Mouse (Mus musculus): ENCODE measurements around the gene Phactr2. TPM values are rescaled to one million over a fixed set of nuclear protein-coding genes. Genes with fewer than 3 reads are reported as not detected.

The Phactr2 gene
- total and polyA plus RNA-seq, 3 experiments, result 0.08 to 0.49 (median 0.31) TPM

- Histone ChIP-seq H3K4me1 (ENCODE audit: control insufficient read depth in 1 of 2, insufficient read depth in 2 of 2) (peaks cover 0 to 4% of the 10 kb centered on the region in 2 experiments; a peak in 1 of 4 replicates), H3K27ac (ENCODE audit: insufficient read depth, low read depth) (no peak overlapping the region), H3K9ac (ENCODE audit: insufficient read depth, low read depth) (no peak overlapping the region), H3K79me2 (replicated peaks; ENCODE audit: control insufficient read depth, extremely low read depth, insufficient read depth, poor library complexity, severe bottlenecking) (no peaks in the 10 kb centered on the region), H3K4me3 (replicated peaks in 1 of 3; ENCODE audit: low read depth in 2 of 3, low read length in 2 of 3, poor library complexity in 1 of 3) (no peak overlapping the region), H3K27me3 (replicated peaks) (no peaks in the 10 kb centered on the region), H3K4me2 (ENCODE audit: insufficient read depth, low read depth, poor library complexity, severe bottlenecking) (no peak overlapping the region), H3K9me3 (replicated peaks; ENCODE audit: low read length) (peaks cover 4% of the 10 kb centered on the region), H3K36me3 (replicated peaks in 1 of 2; ENCODE audit: control insufficient read depth in 1 of 2, insufficient read depth in 1 of 2, low read length in 1 of 2) (no peaks in the 10 kb centered on the region)
- dilution Hi-C loops (cut with MboI; ENCODE audit: extremely low pct_ligation_motif_present, extremely low pct_unique_long_range_greater_than_20kb, low sequenced_read_pairs) (no loop called here), in situ Hi-C loops (cut with MboI; ENCODE audit: low pct_ligation_motif_present, low pct_unique_long_range_greater_than_20kb, low sequenced_read_pairs) (no loop called here)
- no peak for TF ChIP-seq UBTF (IDR thresholded peaks at IDR 0.05; ENCODE audit: low read depth, low read length)
- TF ChIP-seq NELFE (IDR thresholded peaks at IDR 0.05; ENCODE audit: low read depth, low read length), result no peak
- TF ChIP-seq EP300 (IDR thresholded peaks at IDR 0.05; ENCODE audit: low read length), result no peak
- no peak for TF ChIP-seq CHD2 (IDR thresholded peaks at IDR 0.05; ENCODE audit: low read length)
- DNase-seq (ENCODE audit: extremely low read depth), result no peak
These were observed 305.8 kb downstream of the Phactr2 start for GRCm38 (mm10) chr10:13168461-13168860.

- Histone ChIP-seq H3K4me1 (ENCODE audit: control insufficient read depth in 1 of 2, insufficient read depth in 2 of 2) (no peaks in the 10 kb centered on the region), H3K9ac (ENCODE audit: insufficient read depth, low read depth) (no peak overlapping the region), H3K27me3 (replicated peaks) (no peaks in the 10 kb centered on the region), H3K79me2 (replicated peaks; ENCODE audit: control insufficient read depth, extremely low read depth, insufficient read depth, poor library complexity, severe bottlenecking) (no peaks in the 10 kb centered on the region), H3K9me3 (replicated peaks; ENCODE audit: low read length) (peaks cover 4% of the 10 kb centered on the region), H3K27ac (ENCODE audit: insufficient read depth, low read depth) (no peak overlapping the region), H3K36me3 (replicated peaks in 1 of 2; ENCODE audit: control insufficient read depth in 1 of 2, insufficient read depth in 1 of 2, low read length in 1 of 2) (no peaks in the 10 kb centered on the region), H3K4me2 (ENCODE audit: insufficient read depth, low read depth, poor library complexity, severe bottlenecking) (no peak overlapping the region), H3K4me3 (replicated peaks in 1 of 3; ENCODE audit: low read depth in 2 of 3, low read length in 2 of 3, poor library complexity in 1 of 3) (no peak overlapping the region)
- TF ChIP-seq POLR2A (IDR thresholded peaks at IDR 0.05; ENCODE audit: low read depth, low read length), result no peak
- TF ChIP-seq RCOR1 (conservative IDR thresholded peaks at IDR 0.05; ENCODE audit: low read depth, low read length), result no peak
- TF ChIP-seq RAD21 (IDR thresholded peaks at IDR 0.05; ENCODE audit: low read depth, low read length), result no peak
- no peak for TF ChIP-seq MAZ (IDR thresholded peaks at IDR 0.05; ENCODE audit: low read depth, low read length)
- TF ChIP-seq TBP (conservative IDR thresholded peaks at IDR 0.05; ENCODE audit: low read depth, low read length), result no peak
- TF ChIP-seq ELF1 (IDR thresholded peaks at IDR 0.05; ENCODE audit: low read depth, low read length), result no peak
- dilution Hi-C loops (cut with MboI; ENCODE audit: extremely low pct_ligation_motif_present, extremely low pct_unique_long_range_greater_than_20kb, low sequenced_read_pairs), result no loop called here
- no peak for DNase-seq (ENCODE audit: extremely low read depth)
- in situ Hi-C loops (cut with MboI; ENCODE audit: low pct_ligation_motif_present, low pct_unique_long_range_greater_than_20kb, low sequenced_read_pairs), result no loop called here
These were observed 312.2 kb downstream of the Phactr2 start for GRCm38 (mm10) chr10:13162031-13162430.

DNA sequence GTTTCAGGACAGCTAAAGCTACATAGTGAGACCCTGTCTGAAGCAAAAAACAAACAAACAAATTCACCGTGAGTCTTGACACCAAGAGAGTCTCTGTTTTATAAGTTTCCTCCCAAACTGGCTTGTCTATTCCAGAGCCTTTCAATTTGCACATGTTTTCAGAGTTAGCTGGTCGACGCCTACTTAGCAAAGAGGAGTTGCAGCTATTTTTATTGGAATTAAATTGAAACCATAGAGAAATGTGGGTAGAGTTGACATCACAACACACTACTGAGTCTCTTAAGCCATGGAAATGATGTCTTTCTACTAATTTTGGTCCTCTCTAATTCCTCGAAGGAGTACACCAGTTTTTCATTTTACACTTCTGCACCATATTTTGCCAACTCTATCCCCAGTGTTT lies 313.3 kb downstream of the Phactr2 start:
- dilution Hi-C loops (cut with MboI; ENCODE audit: extremely low pct_ligation_motif_present, extremely low pct_unique_long_range_greater_than_20kb, low sequenced_read_pairs) (no loop called here), in situ Hi-C loops (cut with MboI; ENCODE audit: low pct_ligation_motif_present, low pct_unique_long_range_greater_than_20kb, low sequenced_read_pairs) (no loop called here)
- Histone ChIP-seq H3K4me2 (ENCODE audit: insufficient read depth, low read depth, poor library complexity, severe bottlenecking) (no peak overlapping the region), H3K27me3 (replicated peaks) (no peaks in the 10 kb centered on the region), H3K79me2 (replicated peaks; ENCODE audit: control insufficient read depth, extremely low read depth, insufficient read depth, poor library complexity, severe bottlenecking) (no peaks in the 10 kb centered on the region), H3K27ac (ENCODE audit: insufficient read depth, low read depth) (no peak overlapping the region), H3K4me1 (ENCODE audit: control insufficient read depth in 1 of 2, insufficient read depth in 2 of 2) (no peaks in the 10 kb centered on the region), H3K9ac (ENCODE audit: insufficient read depth, low read depth) (no peak overlapping the region), H3K36me3 (replicated peaks in 1 of 2; ENCODE audit: control insufficient read depth in 1 of 2, insufficient read depth in 1 of 2, low read length in 1 of 2) (no peaks in the 10 kb centered on the region), H3K9me3 (replicated peaks; ENCODE audit: low read length) (peaks cover 4% of the 10 kb centered on the region), H3K4me3 (replicated peaks in 1 of 3; ENCODE audit: low read depth in 2 of 3, low read length in 2 of 3, poor library complexity in 1 of 3) (no peak overlapping the region)
- TF ChIP-seq TCF12 (IDR thresholded peaks at IDR 0.05; ENCODE audit: low read depth, low read length) (no peak), USF1 (IDR thresholded peaks at IDR 0.05; ENCODE audit: low read depth, low read length) (no peak), KAT2A (IDR thresholded peaks at IDR 0.05; ENCODE audit: insufficient replicate concordance, low read length) (no peak), BHLHE40 (IDR thresholded peaks at IDR 0.05; ENCODE audit: low read depth, low read length) (no peak), MXI1 (IDR thresholded peaks at IDR 0.05; ENCODE audit: low read depth, low read length) (no peak), PAX5 (IDR thresholded peaks at IDR 0.05; ENCODE audit: low read length) (no peak)
- no peak for DNase-seq (ENCODE audit: extremely low read depth)

Other genes starting within 250 kb of the Phactr2 start
- gene Fuca2, start 25.1 kb upstream of the Phactr2 start, total RNA-seq (2012; rRNA removed), result 23.3 and 28.2 TPM in 2 replicates
- 36.4 and 37.5 TPM in 2 replicates for gene Fuca2, start 25.1 kb upstream of the Phactr2 start, total RNA-seq (2014; rRNA removed)
- gene Fuca2, start 25.1 kb upstream of the Phactr2 start, polyA plus RNA-seq (2012; ENCODE audit: insufficient read length, low read depth), result 42.2 and 48.5 TPM in 2 replicates
- 9.2 and 10.4 TPM in 2 replicates for gene Adat2, start 78.5 kb upstream of the Phactr2 start, total RNA-seq (2012; rRNA removed)
- gene Adat2, start 78.5 kb upstream of the Phactr2 start, total RNA-seq (2014; rRNA removed), result 10.5 and 11.6 TPM in 2 replicates
- 17.1 and 20.6 TPM in 2 replicates for gene Adat2, start 78.5 kb upstream of the Phactr2 start, polyA plus RNA-seq (2012; ENCODE audit: insufficient read length, low read depth)
- 13.9 and 14.6 TPM in 2 replicates for gene Pex3, start 78.7 kb upstream of the Phactr2 start, total RNA-seq (2012; rRNA removed)
- gene Pex3, start 78.7 kb upstream of the Phactr2 start, total RNA-seq (2014; rRNA removed), result 34.9 and 37.7 TPM in 2 replicates
- gene Pex3, start 78.7 kb upstream of the Phactr2 start, polyA plus RNA-seq (2012; ENCODE audit: insufficient read length, low read depth), result 23.3 and 24.9 TPM in 2 replicates